Mouse (Mus musculus) stomach, embryonic 14.5 days (tissue): ENCODE data around the gene Bach2. TPM values are rescaled to one million over a fixed set of nuclear protein-coding genes. Genes with fewer than 3 reads are reported as not detected.

ENCODE experiments used
- ATAC-seq: fragments of 200-750 bp; cut with Nextera tagmentation; 2 replicates; pipeline ENCODE4 v1.8.0; 2017; ENCODE audit warnings: low read depth, moderate TSS enrichment; ENCODE audit not compliant: insufficient number of reproducible peaks, insufficient read depth, low FRiP score
- H3K27ac ChIP-seq: fragments of 300-500 bp; sonication (generic); 2 replicates; pipeline ENCODE4 v1.5.1; 2014; ENCODE audit warnings: mild to moderate bottlenecking, low read length, moderate library complexity, mixed read lengths
- H3K27me3 ChIP-seq: fragments of 300-500 bp; sonication (generic); 2 replicates; pipeline ENCODE4 v1.6.1; 2014; ENCODE audit warnings: low read length, control low read depth, mixed read lengths; ENCODE audit not compliant: control insufficient read depth, insufficient read depth
- H3K36me3 ChIP-seq: fragments of 300-500 bp; sonication (generic); 2 replicates; pipeline ENCODE4 v1.6.1; 2014; ENCODE audit warnings: mild to moderate bottlenecking, control low read depth, low read length, moderate library complexity, mixed read lengths; ENCODE audit not compliant: control insufficient read depth, insufficient read depth
- H3K4me1 ChIP-seq: fragments of 300-500 bp; sonication (generic); 2 replicates; pipeline ENCODE4 v1.6.1; 2014; ENCODE audit warnings: low read length, control low read depth, mixed read lengths; ENCODE audit not compliant: control insufficient read depth, insufficient read depth
- H3K4me2 ChIP-seq: fragments of 300-500 bp; sonication (generic); replicated peaks from 2 replicates; pipeline ENCODE4 v1.6.1; 2014; ENCODE audit warnings: low read depth, low read length, control low read depth
- H3K4me3 ChIP-seq: fragments of 300-500 bp; sonication (generic); 2 replicates; pipeline ENCODE4 v1.5.1; 2014; ENCODE audit warnings: low read depth, low read length, control low read depth
- H3K9ac ChIP-seq: fragments of 300-500 bp; sonication (generic); replicated peaks from 2 replicates; pipeline ENCODE4 v1.6.1; 2014; ENCODE audit warnings: low read depth, mild to moderate bottlenecking, control low read depth, low read length, moderate library complexity, mixed read lengths
- H3K9me3 ChIP-seq: fragments of 300-500 bp; sonication (generic); 2 replicates; pipeline ENCODE4 v1.6.1; 2016; ENCODE audit warnings: low read depth, low read length, control low read depth; ENCODE audit not compliant: control insufficient read depth
- WGBS: fragments of 180-500 bp; shearing (Covaris S2); extraction: QIAGEN DNeasy Blood & Tissue Kit; methylation state at CpG from one replicate; pipeline ENCODE4 v1.1.7; 2014; 5-methylcytosine and 5-hydroxymethylcytosine counted together
- polyA plus RNA-seq: library from polyadenylated mRNA; unstranded; fragments of >200 nt; fragmentation: Nextera tagmentation; extraction: Ambion mirVana; gene quantifications from 2 replicates; pipeline ENCODE4 v1.2.1, GENCODE M21; 2014

The Bach2 gene
- polyA plus RNA-seq, 1 experiment from 2014 or later = 8.4 TPM

DNA sequence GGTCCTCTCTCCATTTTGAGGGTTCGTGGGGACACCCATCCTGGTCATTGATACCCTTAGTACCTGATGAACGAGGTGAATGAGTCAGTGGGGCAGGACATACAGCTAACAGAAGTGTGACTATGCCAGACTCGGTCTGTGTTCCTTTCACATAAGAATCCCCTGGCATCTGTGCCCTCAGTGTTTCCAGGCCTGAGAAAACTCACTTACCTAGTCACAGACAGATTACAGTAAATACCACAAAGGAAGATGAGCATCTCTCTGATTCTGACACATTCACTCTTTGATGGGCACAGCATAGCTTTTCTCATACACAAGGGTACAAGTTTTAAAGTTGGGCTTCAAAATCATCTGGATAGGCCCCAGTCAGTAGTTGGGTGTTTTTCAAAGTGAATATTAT is 154.6 kb downstream of the Bach2 start:
- H3K9ac ChIP-seq = no peak overlapping the region
- H3K4me2 ChIP-seq = no peak overlapping the region
- H3K36me3 ChIP-seq = no peaks in the 10 kb centered on the region
- no peak overlapping the region for H3K27ac ChIP-seq
- no peaks in the 10 kb centered on the region for H3K27me3 ChIP-seq
- peaks cover 13% of the 10 kb centered on the region; the same call in 1 of the 2 replicates for H3K4me1 ChIP-seq
- H3K9me3 ChIP-seq = no peaks in the 10 kb centered on the region
- 78% methylated on average over 3 of the region's 3 CpGs for WGBS
- H3K4me3 ChIP-seq = no peak overlapping the region
- no peak for ATAC-seq

DNA sequence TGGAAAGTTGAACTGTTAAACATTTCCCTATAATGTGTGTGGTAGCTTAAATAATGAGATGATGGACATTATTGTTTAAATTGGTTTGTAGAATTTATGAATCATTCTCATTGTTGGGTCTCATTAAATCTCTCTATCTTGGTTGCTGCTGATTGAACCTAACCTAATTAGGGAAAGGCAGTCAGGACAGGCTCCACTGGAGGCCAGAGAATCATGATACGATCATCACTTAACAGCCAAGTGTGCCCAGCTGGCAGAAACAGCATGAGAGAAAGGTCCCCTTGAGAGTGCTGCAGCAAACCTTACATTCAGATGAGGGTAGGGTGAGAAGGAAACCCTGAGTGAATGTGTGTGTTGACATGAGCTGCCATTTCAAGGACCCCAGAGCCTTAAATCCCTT is 155.3 kb downstream of the Bach2 start:
- Histone ChIP-seq H3K4me1 (peaks cover 6% of the 10 kb centered on the region; the same call in 1 of the 2 replicates), H3K27me3 (no peaks in the 10 kb centered on the region), H3K9ac (no peak overlapping the region), H3K36me3 (no peaks in the 10 kb centered on the region), H3K9me3 (no peaks in the 10 kb centered on the region), H3K27ac (no peak overlapping the region), H3K4me2 (no peak overlapping the region), H3K4me3 (no peak overlapping the region)
- WGBS = 82% methylated on average over 1 of the region's 1 CpGs
- ATAC-seq = no peak

DNA sequence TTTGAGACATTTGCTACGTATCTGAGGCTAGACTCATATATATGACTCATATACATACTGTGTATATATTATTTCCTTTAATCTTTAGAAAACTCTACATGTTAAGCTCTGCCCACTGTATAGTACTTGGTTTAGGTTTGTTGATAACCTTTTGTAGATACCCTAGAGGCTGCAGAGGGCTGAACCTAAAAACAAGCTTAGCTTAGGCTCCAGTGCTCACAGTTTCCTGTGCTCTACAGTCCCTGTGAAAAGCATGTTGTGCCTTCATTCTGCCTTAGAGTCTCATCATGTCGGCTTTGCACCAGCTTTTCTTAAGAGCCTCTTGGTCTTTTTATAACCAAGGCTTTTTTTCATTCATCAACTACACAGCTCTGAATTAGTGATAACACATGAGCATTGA is 156.2 kb downstream of the Bach2 start:
- Histone ChIP-seq H3K27me3 (no peaks in the 10 kb centered on the region), H3K4me1 (no peaks in the 10 kb centered on the region), H3K9ac (no peak overlapping the region), H3K9me3 (no peaks in the 10 kb centered on the region), H3K27ac (no peak overlapping the region), H3K4me3 (no peak overlapping the region), H3K4me2 (no peak overlapping the region), H3K36me3 (no peaks in the 10 kb centered on the region)
- ATAC-seq = no peak
- WGBS = 82% methylated on average over 2 of the region's 2 CpGs

DNA sequence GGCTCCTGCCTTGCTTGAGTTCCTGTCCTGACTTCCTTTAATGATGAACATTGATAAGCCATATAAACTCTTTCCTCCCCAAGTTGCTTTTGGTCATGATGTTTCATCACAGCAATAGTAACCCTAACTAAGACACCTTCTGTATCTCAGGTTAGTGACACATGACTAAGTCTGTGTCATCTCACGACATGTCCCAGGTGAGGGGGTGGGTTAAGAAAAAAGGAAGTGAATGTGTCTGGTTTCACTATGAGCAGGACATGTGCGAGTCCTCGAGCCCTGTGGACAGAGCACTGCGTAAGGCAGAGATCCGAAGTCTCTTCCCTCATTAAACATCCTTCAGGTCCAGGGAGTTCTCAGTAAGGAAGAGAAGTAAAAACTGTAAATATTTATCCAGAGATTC is 162.9 kb downstream of the Bach2 start:
- no peaks in the 10 kb centered on the region for H3K9me3 ChIP-seq
- H3K4me3 ChIP-seq = no peak overlapping the region
- H3K4me1 ChIP-seq = 0 out of 2 replicates have a peak, but pooled peaks cover 2% of the 10 kb centered on the region
- ATAC-seq = no peak
- no peaks in the 10 kb centered on the region for H3K36me3 ChIP-seq
- no peak overlapping the region for H3K27ac ChIP-seq
- H3K4me2 ChIP-seq = no peak overlapping the region
- WGBS = 76% methylated on average over 5 of the region's 5 CpGs
- no peaks in the 10 kb centered on the region for H3K27me3 ChIP-seq
- no peak overlapping the region for H3K9ac ChIP-seq

DNA sequence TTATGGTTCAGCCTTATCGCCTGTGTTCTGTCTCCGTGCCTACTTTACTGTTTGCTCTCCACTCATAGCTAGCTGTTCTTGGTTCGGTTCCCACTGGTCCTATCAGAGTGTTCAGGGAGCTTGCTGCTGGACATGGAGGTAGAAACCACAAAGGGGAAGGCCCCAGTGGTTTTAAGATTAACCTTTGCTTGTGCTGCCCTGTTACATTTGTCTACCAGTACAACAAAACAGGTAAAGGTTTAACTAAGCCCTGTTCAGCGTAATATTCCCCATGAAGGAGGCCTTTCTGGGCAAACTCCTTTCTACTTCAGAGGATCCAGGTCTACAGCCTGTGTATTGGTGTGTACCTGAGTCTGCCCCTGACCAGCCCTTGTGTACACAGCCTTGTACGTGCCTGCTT is 164.9 kb downstream of the Bach2 start:
- Histone ChIP-seq H3K9me3 (no peaks in the 10 kb centered on the region), H3K4me1 (0 out of 2 replicates have a peak, but pooled peaks cover 2% of the 10 kb centered on the region), H3K4me2 (no peak overlapping the region), H3K4me3 (no peak overlapping the region), H3K27me3 (no peaks in the 10 kb centered on the region), H3K27ac (no peak overlapping the region), H3K36me3 (no peaks in the 10 kb centered on the region), H3K9ac (no peak overlapping the region)
- ATAC-seq = no peak
- 91% methylated on average over 5 of the region's 5 CpGs for WGBS

DNA sequence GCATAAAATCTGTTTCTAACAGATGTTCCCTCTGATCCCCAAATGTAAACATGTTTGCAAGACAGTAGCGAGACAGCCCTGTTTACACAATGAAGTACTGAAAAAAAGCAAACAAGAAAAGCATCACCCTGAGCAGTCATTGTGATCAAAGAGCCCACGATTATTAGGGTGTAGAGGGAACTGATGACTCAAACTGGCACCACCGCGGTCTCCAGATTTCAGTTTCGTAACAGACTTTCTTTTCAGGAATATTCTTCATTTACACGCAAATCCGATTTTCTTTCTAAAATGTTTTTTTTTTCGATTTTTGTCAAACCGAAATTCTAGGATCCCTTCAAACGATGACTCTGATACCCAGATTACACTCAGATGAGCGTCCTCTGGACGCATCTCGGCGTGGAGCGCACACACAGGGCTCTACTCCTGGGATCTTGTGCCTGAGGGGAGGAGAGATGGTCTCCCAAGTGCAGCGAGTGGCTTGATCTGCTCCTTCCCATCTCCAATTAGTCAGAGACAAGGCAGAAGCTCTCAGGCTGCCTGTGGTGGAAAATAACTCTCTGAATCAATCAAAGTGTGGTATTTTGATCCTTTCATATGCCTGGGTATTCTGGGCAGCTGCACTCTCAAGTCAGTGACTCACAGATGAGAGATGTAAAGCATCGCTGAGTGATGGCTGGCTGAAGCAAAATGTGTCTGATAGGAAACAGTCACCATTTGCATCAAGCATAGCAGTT is 166.7 kb downstream of the Bach2 start:
- H3K27me3 ChIP-seq = no peaks in the 10 kb centered on the region
- H3K9ac ChIP-seq = no peak overlapping the region
- H3K4me2 ChIP-seq = no peak overlapping the region
- H3K9me3 ChIP-seq = no peaks in the 10 kb centered on the region
- H3K36me3 ChIP-seq = no peaks in the 10 kb centered on the region
- 74% methylated on average over 17 of the region's 17 CpGs for WGBS
- no peak overlapping the region for H3K27ac ChIP-seq
- H3K4me3 ChIP-seq = no peak overlapping the region
- H3K4me1 ChIP-seq = peaks cover 2% of the 10 kb centered on the region; the same call in 1 of the 2 replicates
- ATAC-seq = no peak

DNA sequence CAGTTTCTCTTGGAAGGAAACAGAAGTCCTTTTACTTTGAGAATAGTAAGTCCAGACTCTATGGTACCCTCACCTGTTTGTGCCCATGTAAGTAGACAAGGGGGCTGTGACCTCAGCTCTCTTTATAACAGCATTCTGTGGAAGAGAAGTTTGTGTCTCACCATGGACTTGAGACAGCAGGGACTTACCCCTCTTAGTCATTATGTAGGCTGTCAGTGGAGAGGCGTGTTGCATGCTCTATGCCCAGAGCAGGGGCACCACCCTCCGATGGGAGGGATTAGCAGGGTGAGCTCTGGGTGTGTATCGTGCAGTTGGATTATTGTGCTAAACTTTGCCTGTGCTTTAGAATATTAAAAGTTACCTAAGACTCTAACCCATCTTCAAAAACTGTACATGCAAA is 167.4 kb downstream of the Bach2 start:
- no peak for ATAC-seq
- Histone ChIP-seq H3K4me2 (no peak overlapping the region), H3K9ac (no peak overlapping the region), H3K4me3 (no peak overlapping the region), H3K27ac (no peak overlapping the region), H3K4me1 (peaks cover 2% of the 10 kb centered on the region; the same call in 1 of the 2 replicates), H3K36me3 (no peaks in the 10 kb centered on the region), H3K9me3 (no peaks in the 10 kb centered on the region), H3K27me3 (no peaks in the 10 kb centered on the region)
- 82% methylated on average over 3 of the region's 3 CpGs for WGBS

DNA sequence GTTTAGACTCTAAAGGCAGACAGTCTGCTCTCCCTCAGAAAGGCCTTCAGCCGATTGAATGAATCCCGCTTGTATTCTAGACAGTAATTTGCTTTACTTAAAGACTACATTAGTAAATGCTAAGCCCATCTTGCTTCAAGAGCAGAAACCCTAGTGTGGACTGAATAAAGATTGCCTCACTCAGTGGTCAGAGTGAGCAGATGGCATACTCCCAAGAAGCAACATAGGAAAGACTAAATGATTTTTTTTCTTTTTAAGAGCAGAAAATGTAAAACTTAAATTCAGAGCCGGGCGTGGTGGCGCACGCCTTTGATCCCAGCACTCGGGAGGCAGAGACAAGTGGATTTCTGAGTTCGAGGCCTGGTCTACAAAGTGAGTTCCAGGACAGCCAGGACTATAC is 169.9 kb downstream of the Bach2 start:
- Histone ChIP-seq H3K4me3 (no peak overlapping the region), H3K27ac (no peak overlapping the region), H3K27me3 (no peaks in the 10 kb centered on the region), H3K36me3 (no peaks in the 10 kb centered on the region), H3K4me1 (peaks cover 2% of the 10 kb centered on the region; the same call in 1 of the 2 replicates), H3K9me3 (no peaks in the 10 kb centered on the region), H3K9ac (no peak overlapping the region), H3K4me2 (no peak overlapping the region)
- WGBS = 90% methylated on average over 8 of the region's 8 CpGs
- ATAC-seq = no peak
